Mouse (Mus musculus) liver, postnatal 0 days (tissue): Measurements from ENCODE around the gene Pxylp1.

Source experiments
- CTCF ChIP-seq: sonication (generic); IDR thresholded peaks from 2 replicates; pipeline ENCODE4 v1.5.1; 2016; ENCODE audit warnings: antibody characterized with exemption, low read depth
- EP300 ChIP-seq: IDR thresholded peaks from 2 replicates; pipeline ENCODE4 v1.6.1; 2016; ENCODE audit warnings: antibody characterized with exemption, low read depth, mild to moderate bottlenecking

- no peak for TF ChIP-seq CTCF
- TF ChIP-seq EP300 = no peak
These were observed 64.4 kb downstream of the Pxylp1 start for GRCm38 (mm10) chr9:96828071-96828470.
